Mouse (Mus musculus): ENCODE measurements at regions not wholly inside any gene's neighbourhood (a gene's known extent, or its start where the extent isn't known, plus 50 kb on each side); places are given as distances from the start of the nearest gene placed in this dataset.
A peak's percentile ranks its signal among the peaks of the same experiment; 100 is the strongest.

- DNase-seq (ENCODE audit: low spot score in 2 of 2), result no peak
- intact Hi-C loops (cut with DNase I), result no loop called here
Measured at GRCm38 (mm10) chr7:124941527-124941926, 502.9 kb upstream of the Kdm8 start.

GRCm38 (mm10) chr7:124946424-124946823 is 498.1 kb upstream of the Kdm8 start:
- DNase-seq (ENCODE audit: low spot score in 2 of 2), result no peak
- intact Hi-C loops (cut with DNase I), result no loop called here

- intact Hi-C loops (cut with DNase I), result no loop called here
- peak in 1 of 2 experiments; percentile 35 for DNase-seq (ENCODE audit: low spot score in 2 of 2)
Measured at GRCm38 (mm10) chr7:124957329-124957728, 487.1 kb upstream of the Kdm8 start.

GRCm38 (mm10) chr7:124974870-124975488 is 469.5 kb upstream of the Kdm8 start:
- DNase-seq (ENCODE audit: low spot score in 2 of 2), result no peak
- intact Hi-C loops (cut with DNase I), result no loop called here

- intact Hi-C loops (cut with DNase I), result no loop called here
- DNase-seq (ENCODE audit: low spot score in 2 of 2), result no peak
Measured at GRCm38 (mm10) chr7:124989456-124989855, 455.0 kb upstream of the Kdm8 start.

GRCm38 (mm10) chr7:124990695-124991094 is 453.8 kb upstream of the Kdm8 start:
- DNase-seq (ENCODE audit: low spot score in 2 of 2), result peak; percentile 50 to 57
- intact Hi-C loops (cut with DNase I), result no loop called here

GRCm38 (mm10) chr7:124996538-124996937 is 447.9 kb upstream of the Kdm8 start:
- DNase-seq (ENCODE audit: low spot score in 2 of 2), result peak in 1 of 2 experiments; percentile 60
- intact Hi-C loops (cut with DNase I), result no loop called here

- intact Hi-C loops (cut with DNase I), result no loop called here
Measured at GRCm38 (mm10) chr7:125000669-125001068, 443.8 kb upstream of the Kdm8 start.

GRCm38 (mm10) chr7:125005638-125006037 is 438.8 kb upstream of the Kdm8 start:
- intact Hi-C loops (cut with DNase I), result no loop called here

More at GRCm38 (mm10) chr7:125000669-125001068, 443.8 kb upstream of the Kdm8 start:
- no peak for DNase-seq (ENCODE audit: low spot score in 2 of 2)

GRCm38 (mm10) chr7:125019259-125019658 is 425.2 kb upstream of the Kdm8 start:
- intact Hi-C loops (cut with DNase I), result no loop called here
- DNase-seq (ENCODE audit: low spot score in 2 of 2), result no peak

More at GRCm38 (mm10) chr7:125005638-125006037, 438.8 kb upstream of the Kdm8 start:
- DNase-seq (ENCODE audit: low spot score in 2 of 2), result peak; percentile 30 to 85

- no peak for DNase-seq (ENCODE audit: low spot score in 2 of 2)
- intact Hi-C loops (cut with DNase I), result no loop called here
Measured at GRCm38 (mm10) chr7:125024944-125025343, 419.5 kb upstream of the Kdm8 start.

- intact Hi-C loops (cut with DNase I), result no loop called here
- DNase-seq (ENCODE audit: low spot score in 2 of 2), result peak in 1 of 2 experiments; percentile 58
Measured at GRCm38 (mm10) chr7:125033778-125034177, 410.7 kb upstream of the Kdm8 start.

- no peak for DNase-seq (ENCODE audit: low spot score in 2 of 2)
- intact Hi-C loops (cut with DNase I), result no loop called here
Measured at GRCm38 (mm10) chr7:125034196-125034595, 410.3 kb upstream of the Kdm8 start.

- intact Hi-C loops (cut with DNase I), result no loop called here
- DNase-seq (ENCODE audit: low spot score in 2 of 2), result no peak
Measured at GRCm38 (mm10) chr7:125036098-125036991, 408.1 kb upstream of the Kdm8 start.

GRCm38 (mm10) chr7:125038840-125039239 is 405.6 kb upstream of the Kdm8 start:
- intact Hi-C loops (cut with DNase I), result no loop called here
- no peak for DNase-seq (ENCODE audit: low spot score in 2 of 2)

- DNase-seq (ENCODE audit: low spot score in 2 of 2), result peak in 1 of 2 experiments; percentile 9
- intact Hi-C loops (cut with DNase I), result no loop called here
Measured at GRCm38 (mm10) chr7:125055951-125056625, 388.4 kb upstream of the Kdm8 start.

- intact Hi-C loops (cut with DNase I), result loop anchor here (10.0 kb wide), 1 partner anchor 62 kb away; no protein-coding TSS in a partner anchor
- peak in 1 of 2 experiments; percentile 56 for DNase-seq (ENCODE audit: low spot score in 2 of 2)
Measured at GRCm38 (mm10) chr7:125102464-125102863, 342.0 kb upstream of the Kdm8 start.

GRCm38 (mm10) chr7:125104011-125104410 is 340.5 kb upstream of the Kdm8 start:
- intact Hi-C loops (cut with DNase I), result loop anchor here (10.0 kb wide), 1 partner anchor 61 kb away; no protein-coding TSS in a partner anchor
- DNase-seq (ENCODE audit: low spot score in 2 of 2), result no peak

GRCm38 (mm10) chr7:125112820-125113273 is 331.6 kb upstream of the Kdm8 start:
- intact Hi-C loops (cut with DNase I), result no loop called here
- no peak for DNase-seq (ENCODE audit: low spot score in 2 of 2)

Data from left cerebral cortex, postnatal 25 days (tissue).